Mouse (Mus musculus): ENCODE measurements around the gene Cabp7.
"Not testable (repeated sequence)": the region's sequence is repeated elsewhere in the genome, so short reads cannot be mapped to it uniquely, and the experiment has no call there.

The Cabp7 gene

GRCm38 (mm10) chr11:4750263-4750662 is 3.7 kb upstream of the Cabp7 start:
- peak; percentile 86 for DNase-seq (ENCODE audit: low read depth, low spot score)

GRCm38 (mm10) chr11:4747285-4747684 is 707 bp upstream of the Cabp7 start:
- DNase-seq (ENCODE audit: low read depth, low spot score) = no peak

GRCm38 (mm10) chr11:4745969-4746368 is 609 bp downstream of the Cabp7 start:
- no peak for DNase-seq (ENCODE audit: low read depth, low spot score)

GRCm38 (mm10) chr11:4744691-4745090 is 1.9 kb downstream of the Cabp7 start:
- no peak for DNase-seq (ENCODE audit: low read depth, low spot score)

GRCm38 (mm10) chr11:4740785-4741184 is 5.8 kb downstream of the Cabp7 start:
- no peak for DNase-seq (ENCODE audit: low read depth, low spot score)

- DNase-seq (ENCODE audit: low read depth, low spot score) = no peak
Observed at GRCm38 (mm10) chr11:4738719-4739118, 7.9 kb downstream of the Cabp7 start.

- no peak for DNase-seq (ENCODE audit: low read depth, low spot score)
Observed at GRCm38 (mm10) chr11:4737682-4738081, 8.9 kb downstream of the Cabp7 start.

- no peak for DNase-seq (ENCODE audit: low read depth, low spot score)
Observed at GRCm38 (mm10) chr11:4736355-4736754, 10.2 kb downstream of the Cabp7 start.

- DNase-seq (ENCODE audit: low read depth, low spot score) = no peak
Observed at GRCm38 (mm10) chr11:4734179-4734578, 12.4 kb downstream of the Cabp7 start.

GRCm38 (mm10) chr11:4731781-4732180 is 14.8 kb downstream of the Cabp7 start:
- DNase-seq (ENCODE audit: low read depth, low spot score) = no peak

- DNase-seq (ENCODE audit: low read depth, low spot score) = no peak
Observed at GRCm38 (mm10) chr11:4730913-4731312, 15.7 kb downstream of the Cabp7 start.

GRCm38 (mm10) chr11:4730096-4730495 is 16.5 kb downstream of the Cabp7 start:
- DNase-seq (ENCODE audit: low read depth, low spot score) = no peak

- DNase-seq (ENCODE audit: low read depth, low spot score) = no peak
Observed at GRCm38 (mm10) chr11:4729603-4730002, 17.0 kb downstream of the Cabp7 start.

GRCm38 (mm10) chr11:4721728-4722127 is 24.9 kb downstream of the Cabp7 start:
- no peak for DNase-seq (ENCODE audit: low read depth, low spot score)

GRCm38 (mm10) chr11:4720900-4721580 is 25.5 kb downstream of the Cabp7 start:
- no peak for DNase-seq (ENCODE audit: low read depth, low spot score)

GRCm38 (mm10) chr11:4720393-4720792 is 26.2 kb downstream of the Cabp7 start:
- no peak for DNase-seq (ENCODE audit: low read depth, low spot score)

- DNase-seq (ENCODE audit: low read depth, low spot score) = no peak
Observed at GRCm38 (mm10) chr11:4719961-4720360, 26.6 kb downstream of the Cabp7 start.

GRCm38 (mm10) chr11:4718548-4718947 is 28.0 kb downstream of the Cabp7 start:
- DNase-seq (ENCODE audit: low read depth, low spot score) = no peak

GRCm38 (mm10) chr11:4716530-4717236 is 29.9 kb downstream of the Cabp7 start:
- no peak for DNase-seq (ENCODE audit: low read depth, low spot score)

GRCm38 (mm10) chr11:4715596-4715995 is 31.0 kb downstream of the Cabp7 start:
- no peak for DNase-seq (ENCODE audit: low read depth, low spot score)

GRCm38 (mm10) chr11:4714727-4715126 is 31.9 kb downstream of the Cabp7 start:
- no peak for DNase-seq (ENCODE audit: low read depth, low spot score)

- DNase-seq (ENCODE audit: low read depth, low spot score) = no peak
Observed at GRCm38 (mm10) chr11:4712822-4713221, 33.8 kb downstream of the Cabp7 start.

- not testable (repeated sequence) for DNase-seq (ENCODE audit: low read depth, low spot score)
Observed at GRCm38 (mm10) chr11:4710188-4710587, 36.4 kb downstream of the Cabp7 start.

Measured in mesoderm, embryonic 11.5 days (tissue).